Mouse (Mus musculus): ENCODE results near the gene Inpp4b. TPM values are rescaled to one million over a fixed set of nuclear protein-coding genes. Genes with fewer than 3 reads are reported as not detected.
A peak's percentile ranks its signal among the peaks of the same experiment; 100 is the strongest.

The Inpp4b gene
- total RNA-seq, 4 experiments from 2014 or later = 5.6 to 11.1 (median 9.3) TPM

- peak; percentile 28 for DNase-seq
Observed at GRCm38 (mm10) chr8:81581817-81582437, 239.6 kb downstream of the Inpp4b start.

GRCm38 (mm10) chr8:81582906-81583305 is 240.6 kb downstream of the Inpp4b start:
- no peak for DNase-seq

- no peak for DNase-seq
Observed at GRCm38 (mm10) chr8:81586783-81587182, 244.4 kb downstream of the Inpp4b start.

GRCm38 (mm10) chr8:81594134-81594714 is 251.9 kb downstream of the Inpp4b start:
- DNase-seq = no peak

- no peak for DNase-seq
Observed at GRCm38 (mm10) chr8:81599209-81599608, 256.9 kb downstream of the Inpp4b start.

- peak; percentile 46 for DNase-seq
Observed at GRCm38 (mm10) chr8:81601136-81601535, 258.8 kb downstream of the Inpp4b start.

- no peak for DNase-seq
Observed at GRCm38 (mm10) chr8:81608082-81608481, 265.7 kb downstream of the Inpp4b start.

- DNase-seq = no peak
Observed at GRCm38 (mm10) chr8:81609064-81609463, 266.7 kb downstream of the Inpp4b start.

GRCm38 (mm10) chr8:81612611-81613010 is 270.3 kb downstream of the Inpp4b start:
- DNase-seq = no peak

GRCm38 (mm10) chr8:81614135-81614534 is 271.8 kb downstream of the Inpp4b start:
- no peak for DNase-seq

- DNase-seq = no peak
Observed at GRCm38 (mm10) chr8:81614605-81615004, 272.2 kb downstream of the Inpp4b start.

- no peak for DNase-seq
Observed at GRCm38 (mm10) chr8:81615552-81615951, 273.2 kb downstream of the Inpp4b start.

- no peak for DNase-seq
Observed at GRCm38 (mm10) chr8:81618918-81619317, 276.6 kb downstream of the Inpp4b start.

GRCm38 (mm10) chr8:81635015-81635414 is 292.7 kb downstream of the Inpp4b start:
- DNase-seq = no peak

- DNase-seq = no peak
Observed at GRCm38 (mm10) chr8:81635912-81636583, 293.7 kb downstream of the Inpp4b start.

GRCm38 (mm10) chr8:81638478-81638877 is 296.1 kb downstream of the Inpp4b start:
- no peak for DNase-seq

- DNase-seq = no peak
Observed at GRCm38 (mm10) chr8:81639820-81640219, 297.5 kb downstream of the Inpp4b start.

- no peak for DNase-seq
Observed at GRCm38 (mm10) chr8:81643030-81643429, 300.7 kb downstream of the Inpp4b start.

GRCm38 (mm10) chr8:81692167-81692566 is 349.8 kb downstream of the Inpp4b start:
- DNase-seq = no peak

- no peak for DNase-seq
Observed at GRCm38 (mm10) chr8:81694893-81695292, 352.5 kb downstream of the Inpp4b start.

- DNase-seq = no peak
Observed at GRCm38 (mm10) chr8:81702038-81702437, 359.7 kb downstream of the Inpp4b start.

GRCm38 (mm10) chr8:81703571-81704365 is 361.4 kb downstream of the Inpp4b start:
- no peak for DNase-seq

GRCm38 (mm10) chr8:81707436-81707835 is 365.1 kb downstream of the Inpp4b start:
- no peak for DNase-seq

Measured in adrenal gland, adult 8-10 months (tissue).